Mouse (Mus musculus): ENCODE results near the gene Tdrkh.

DNA sequence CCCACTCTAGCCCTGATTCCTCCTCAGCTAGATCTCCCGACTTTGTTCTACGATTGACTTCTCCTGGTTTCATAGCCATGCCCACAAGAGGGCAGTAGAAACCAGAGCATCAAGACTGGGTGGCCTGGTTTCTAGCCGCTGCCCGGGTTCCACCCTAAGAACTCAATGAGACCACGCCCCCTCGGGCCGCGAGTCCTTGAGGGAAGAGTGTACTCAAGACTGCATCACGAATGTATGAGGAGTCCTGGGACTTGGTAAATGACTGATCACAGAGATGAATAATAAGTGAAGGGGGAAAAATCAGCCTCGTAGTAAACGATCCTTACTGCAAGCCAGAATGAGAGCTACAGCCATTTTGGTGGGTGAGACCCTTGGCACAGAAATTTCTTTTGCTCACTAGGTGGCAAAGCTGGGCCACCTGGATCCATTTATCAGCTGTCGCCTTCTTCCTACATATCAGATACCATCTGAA is 43.5 kb downstream of the Tdrkh start:
- no peak for TF ChIP-seq NANOG (IDR thresholded peaks at IDR 0.05; ENCODE audit: borderline replicate concordance, low read length)
- peak; percentile 59 for TF ChIP-seq CTCF (conservative IDR thresholded peaks at IDR 0.05; ENCODE audit: low read length)
